Mouse (Mus musculus) cerebellum, postnatal 4 days (tissue): ENCODE data around the gene Zfp322a.
"Not testable (repeated sequence)": the region's sequence is repeated elsewhere in the genome, so short reads cannot be mapped to it uniquely, and the experiment has no call there.

Experiments used
- DNase-seq, 2 experiments: peaks; one replicate each; pipeline ENCODE4 v3.0.0; 2022; ENCODE audit warnings: low spot score in 2 of 2, mixed read lengths in 1 of 2

Gene Zfp322a

DNA sequence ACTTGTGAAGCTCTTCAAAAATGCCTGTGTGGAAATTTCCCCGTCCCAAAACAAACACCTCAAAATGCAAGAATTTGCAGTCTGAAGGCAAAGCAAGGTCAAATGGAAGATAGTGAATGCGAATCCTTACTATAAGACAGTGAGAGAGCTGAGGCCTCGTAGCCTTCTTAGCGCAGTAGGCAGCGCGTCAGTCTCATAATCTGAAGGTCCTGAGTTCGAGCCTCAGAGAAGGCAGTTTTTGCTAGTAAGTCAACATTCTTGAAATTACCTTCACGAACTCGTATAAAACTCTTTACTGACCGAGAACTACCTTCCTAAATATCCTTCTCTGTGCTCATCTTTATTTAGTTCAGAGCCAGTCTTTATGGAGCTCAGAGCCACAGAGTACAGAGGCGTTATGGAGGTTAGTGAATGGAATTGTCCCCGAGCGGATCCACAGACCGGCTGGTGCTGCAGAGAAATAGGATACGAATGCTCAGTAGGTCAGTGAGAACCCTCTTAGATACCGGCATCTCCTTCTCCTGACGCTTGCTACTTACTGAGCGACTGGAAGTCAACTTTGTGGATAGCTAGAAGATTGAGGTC is 51.6 kb downstream of the Zfp322a start:
- DNase-seq = no peak

DNA sequence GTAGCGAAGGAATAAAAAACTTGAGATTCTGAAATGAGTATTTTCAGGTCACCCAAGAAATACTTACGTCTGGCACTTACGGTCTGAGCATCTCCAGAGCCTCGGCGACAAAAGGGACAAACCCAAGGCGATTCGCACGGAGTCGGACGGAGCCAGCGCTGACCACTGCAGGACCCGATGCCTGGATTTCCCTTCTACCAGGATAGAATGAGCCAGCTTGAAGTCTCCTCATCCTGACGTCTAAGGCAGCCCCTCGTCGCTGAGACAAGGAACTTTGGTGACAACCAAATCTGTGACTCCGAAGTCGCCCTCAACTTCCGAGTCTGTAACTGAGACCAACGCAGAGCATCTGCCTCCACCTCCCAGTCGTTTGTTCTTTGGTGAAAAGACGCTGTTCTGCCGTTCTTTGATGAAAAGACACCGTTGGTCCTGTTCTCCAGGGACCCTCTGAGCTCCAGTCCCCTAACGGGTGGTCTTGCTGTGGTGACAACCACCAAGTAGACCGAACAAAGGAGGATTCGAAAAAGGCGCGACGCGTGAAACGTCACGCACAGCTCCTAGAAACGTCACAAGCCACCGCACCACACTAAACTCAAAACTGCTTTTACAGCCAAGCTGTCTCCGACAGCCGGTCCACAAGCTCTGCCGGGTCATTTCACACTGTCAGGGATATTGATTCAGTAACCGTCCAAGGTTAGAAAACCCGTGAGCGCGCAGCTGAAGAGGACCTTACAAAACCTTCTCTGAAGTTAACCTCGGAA is 55.9 kb downstream of the Zfp322a start:
- no peak for DNase-seq

GRCm38 (mm10) chr13:23310036-23310435 is 59.0 kb downstream of the Zfp322a start:
- DNase-seq = no peak

DNA sequence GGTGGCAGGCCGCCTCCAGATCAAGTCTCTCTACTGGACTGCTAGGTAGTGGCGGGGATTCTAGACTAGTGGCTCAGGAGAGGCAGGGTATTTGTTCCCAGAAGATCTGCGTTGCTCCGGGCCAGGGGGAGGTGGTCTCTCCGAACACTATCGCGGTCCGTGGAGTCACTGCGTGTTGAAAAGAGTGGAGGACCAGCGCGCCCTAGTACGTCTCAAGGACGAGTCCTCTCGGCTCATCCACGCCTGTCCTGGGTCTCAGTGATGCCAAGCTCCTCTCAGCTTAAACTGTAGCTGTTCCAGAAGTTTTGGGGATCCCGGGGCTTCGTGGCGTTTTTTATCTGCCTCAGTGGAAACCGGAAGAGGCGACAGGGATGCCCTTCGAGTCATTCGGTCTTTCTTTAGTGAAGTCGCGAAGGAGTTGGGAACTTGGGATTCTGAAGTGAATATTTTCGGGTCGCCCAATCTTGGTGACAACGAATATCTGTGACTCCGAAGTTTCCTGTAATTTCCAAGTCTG is 59.5 kb downstream of the Zfp322a start:
- no peak for DNase-seq

DNA sequence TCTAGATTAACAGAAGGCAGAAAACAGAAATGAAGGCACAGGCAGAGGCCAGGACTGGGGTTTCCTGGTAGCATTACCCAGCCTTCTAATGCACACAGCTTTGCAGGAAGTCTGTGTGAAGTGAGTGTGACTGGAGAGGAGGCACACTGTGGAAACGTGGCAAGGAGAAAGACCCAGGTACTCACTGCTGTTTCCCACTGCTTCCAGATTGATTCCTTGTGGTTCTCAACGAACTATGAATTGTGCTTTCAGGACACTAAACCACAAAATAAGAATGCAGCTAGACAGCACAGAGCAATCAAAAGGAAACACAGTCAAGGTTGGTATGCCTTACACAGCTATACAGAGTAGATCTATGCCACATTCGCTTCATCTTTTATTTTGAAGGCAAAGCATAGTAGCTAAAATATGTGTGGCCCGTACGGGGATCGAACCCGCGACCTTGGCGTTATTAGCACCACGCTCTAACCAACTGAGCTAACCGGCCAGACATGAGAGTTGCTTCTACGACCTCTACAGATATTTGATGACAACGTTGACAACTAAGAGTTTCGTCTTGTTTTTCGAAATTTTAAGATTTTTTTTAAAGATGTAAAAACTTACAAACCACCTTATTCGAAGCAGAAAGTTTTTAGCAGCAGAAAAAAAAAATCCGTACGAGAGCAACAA is 60.2 kb downstream of the Zfp322a start:
- not testable (repeated sequence) for DNase-seq

- DNase-seq = no peak
Observed at GRCm38 (mm10) chr13:23307069-23307814, 61.8 kb downstream of the Zfp322a start.

DNA sequence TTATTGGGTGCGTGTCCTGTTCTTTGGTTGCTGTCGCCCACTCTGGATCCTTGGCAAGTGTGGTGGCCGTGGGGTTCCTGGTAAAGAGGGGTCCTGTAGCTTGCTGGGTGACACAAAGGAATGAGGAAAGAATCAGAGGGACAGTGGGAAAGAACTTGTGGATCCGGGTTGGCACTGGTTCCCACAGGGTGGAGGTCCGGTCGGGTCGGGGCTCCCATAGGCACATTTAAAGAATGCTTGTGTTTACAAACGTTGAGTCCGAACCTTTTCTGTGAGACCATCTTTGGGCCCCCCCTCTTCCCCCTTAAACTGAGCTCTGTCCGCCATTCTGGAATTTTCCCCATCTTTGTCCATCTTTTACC is 62.3 kb downstream of the Zfp322a start:
- no peak for DNase-seq
